Mouse (Mus musculus) yolk sac, embryonic 10.5 days (tissue): ENCODE measurements at regions not wholly inside any gene's neighbourhood (a gene's known extent, or its start where the extent isn't known, plus 50 kb on each side); places are given as distances from the start of the nearest gene placed in this dataset.
"Not testable (repeated sequence)": the region's sequence is repeated elsewhere in the genome, so short reads cannot be mapped to it uniquely, and the experiment has no call there.

Source experiments
- DNase-seq: peaks from one replicate; pipeline ENCODE4 v3.0.0-alpha.2; 2017; ENCODE audit warnings: low spot score

- no peak for DNase-seq
Measured at GRCm38 (mm10) chr12:8410410-8411341, 89.1 kb downstream of the Rhob start.

- DNase-seq, result peak; percentile 40
Measured at GRCm38 (mm10) chr12:8402084-8402483, 88.9 kb downstream of the Hs1bp3 start.

- DNase-seq, result no peak
Measured at GRCm38 (mm10) chr12:8401376-8401775, 88.1 kb downstream of the Hs1bp3 start.

- no peak for DNase-seq
Measured at GRCm38 (mm10) chr12:8400345-8401130, 87.3 kb downstream of the Hs1bp3 start.

- no peak for DNase-seq
Measured at GRCm38 (mm10) chr12:8398852-8399251, 85.6 kb downstream of the Hs1bp3 start.

GRCm38 (mm10) chr12:8396408-8396807, 83.2 kb downstream of the Hs1bp3 start:
- DNase-seq, result not testable (repeated sequence)

- no peak for DNase-seq
Measured at GRCm38 (mm10) chr12:8394894-8395297, 81.7 kb downstream of the Hs1bp3 start.

GRCm38 (mm10) chr12:8393976-8394375, 80.7 kb downstream of the Hs1bp3 start:
- DNase-seq, result peak; percentile 83
